Mouse (Mus musculus): ENCODE results near the gene Hibadh. TPM values are rescaled to one million over a fixed set of nuclear protein-coding genes. Genes with fewer than 3 reads are reported as not detected.
"Not testable (repeated sequence)": the region's sequence is repeated elsewhere in the genome, so short reads cannot be mapped to it uniquely, and the experiment has no call there.

Hibadh gene
- polyA plus RNA-seq, 1 experiment from 2014 or later = 91.5 TPM

GRCm38 (mm10) chr6:52671791-52672190, 31.6 kb upstream of the Hibadh start:
- no peak overlapping the region for H3K27ac ChIP-seq (replicated peaks)
- WGBS = 74% methylated on average over 8 of the region's 8 CpGs
- no peak overlapping the region for H3K4me3 ChIP-seq (replicated peaks)
- no peak for ATAC-seq (ENCODE audit: insufficient number of reproducible peaks, low FRiP score, low TSS enrichment, low read depth)
- peaks cover 9% of the 10 kb centered on the region for H3K4me1 ChIP-seq
- no peak overlapping the region for H3K4me2 ChIP-seq (replicated peaks)
- H3K9me3 ChIP-seq (replicated peaks) = no peaks in the 10 kb centered on the region
- H3K36me3 ChIP-seq = no peaks in the 10 kb centered on the region
- no peak overlapping the region for H3K9ac ChIP-seq
- H3K27me3 ChIP-seq = no peaks in the 10 kb centered on the region

GRCm38 (mm10) chr6:52669878-52670277, 29.7 kb upstream of the Hibadh start:
- H3K9me3 ChIP-seq (replicated peaks); H3K36me3 ChIP-seq; H3K4me1 ChIP-seq; H3K27ac ChIP-seq (replicated peaks); H3K9ac ChIP-seq; ATAC-seq (ENCODE audit: insufficient number of reproducible peaks, low FRiP score, low TSS enrichment, low read depth); H3K4me2 ChIP-seq (replicated peaks); H3K4me3 ChIP-seq (replicated peaks); H3K27me3 ChIP-seq: not testable (repeated sequence)
- 36% methylated on average over 2 of the region's 2 CpGs for WGBS

GRCm38 (mm10) chr6:52667641-52668040, 27.5 kb upstream of the Hibadh start:
- Histone ChIP-seq H3K9me3 (replicated peaks) (no peaks in the 10 kb centered on the region), H3K9ac (no peak overlapping the region), H3K4me3 (replicated peaks) (no peak overlapping the region), H3K27ac (replicated peaks) (no peak overlapping the region), H3K36me3 (no peaks in the 10 kb centered on the region), H3K4me2 (replicated peaks) (no peak overlapping the region), H3K4me1 (peaks cover 6% of the 10 kb centered on the region; the same call in 1 of the 2 replicates), H3K27me3 (no peaks in the 10 kb centered on the region)
- no peak for ATAC-seq (ENCODE audit: insufficient number of reproducible peaks, low FRiP score, low TSS enrichment, low read depth)
- 57% methylated on average over 3 of the region's 3 CpGs for WGBS

- no peak for ATAC-seq (ENCODE audit: insufficient number of reproducible peaks, low FRiP score, low TSS enrichment, low read depth)
These were observed 22.8 kb upstream of the Hibadh start for GRCm38 (mm10) chr6:52663021-52663420.

GRCm38 (mm10) chr6:52655266-52655665, 15.1 kb upstream of the Hibadh start:
- ATAC-seq (ENCODE audit: insufficient number of reproducible peaks, low FRiP score, low TSS enrichment, low read depth) = no peak
- Histone ChIP-seq H3K4me2 (replicated peaks) (no peak overlapping the region), H3K4me1 (no peaks in the 10 kb centered on the region), H3K27ac (replicated peaks) (no peak overlapping the region), H3K27me3 (no peaks in the 10 kb centered on the region), H3K36me3 (no peaks in the 10 kb centered on the region), H3K4me3 (replicated peaks) (no peak overlapping the region), H3K9ac (no peak overlapping the region), H3K9me3 (replicated peaks) (no peaks in the 10 kb centered on the region)
- WGBS = 87% methylated on average over 4 of the region's 4 CpGs

More at GRCm38 (mm10) chr6:52663021-52663420, 22.8 kb upstream of the Hibadh start:
- Histone ChIP-seq H3K4me3 (replicated peaks) (no peak overlapping the region), H3K27ac (replicated peaks) (peak overlapping the region; percentile 68; the same call in 1 of the 2 replicates), H3K27me3 (no peaks in the 10 kb centered on the region), H3K36me3 (no peaks in the 10 kb centered on the region), H3K4me2 (replicated peaks) (no peak overlapping the region), H3K9me3 (replicated peaks) (no peaks in the 10 kb centered on the region), H3K4me1 (peaks cover 6% of the 10 kb centered on the region; the same call in 1 of the 2 replicates), H3K9ac (no peak overlapping the region)
- WGBS = 34% methylated on average over 5 of the region's 5 CpGs

- 52% methylated on average over 11 of the region's 11 CpGs for WGBS
- no peak for ATAC-seq (ENCODE audit: insufficient number of reproducible peaks, low FRiP score, low TSS enrichment, low read depth)
These were observed 8.6 kb upstream of the Hibadh start for GRCm38 (mm10) chr6:52648806-52649205.

GRCm38 (mm10) chr6:52648031-52648430, 7.8 kb upstream of the Hibadh start:
- H3K36me3 ChIP-seq = no peaks in the 10 kb centered on the region
- no peaks in the 10 kb centered on the region for H3K27me3 ChIP-seq
- H3K27ac ChIP-seq (replicated peaks) = no peak overlapping the region
- WGBS = 84% methylated on average over 6 of the region's 6 CpGs
- ATAC-seq (ENCODE audit: insufficient number of reproducible peaks, low FRiP score, low TSS enrichment, low read depth) = no peak
- H3K9me3 ChIP-seq (replicated peaks) = no peaks in the 10 kb centered on the region
- no peak overlapping the region for H3K9ac ChIP-seq
- no peaks in the 10 kb centered on the region for H3K4me1 ChIP-seq
- no peak overlapping the region for H3K4me3 ChIP-seq (replicated peaks)
- H3K4me2 ChIP-seq (replicated peaks) = no peak overlapping the region

More at GRCm38 (mm10) chr6:52648806-52649205, 8.6 kb upstream of the Hibadh start:
- Histone ChIP-seq H3K27me3 (no peaks in the 10 kb centered on the region), H3K36me3 (no peaks in the 10 kb centered on the region), H3K9me3 (replicated peaks) (no peaks in the 10 kb centered on the region), H3K27ac (replicated peaks) (no peak overlapping the region), H3K4me2 (replicated peaks) (no peak overlapping the region), H3K9ac (no peak overlapping the region), H3K4me3 (replicated peaks) (no peak overlapping the region), H3K4me1 (no peaks in the 10 kb centered on the region)

- no peak for ATAC-seq (ENCODE audit: insufficient number of reproducible peaks, low FRiP score, low TSS enrichment, low read depth)
- H3K36me3 ChIP-seq = no peaks in the 10 kb centered on the region
- 0 out of 2 replicates have a peak, but pooled peaks cover 3% of the 10 kb centered on the region for H3K4me1 ChIP-seq
- no peaks in the 10 kb centered on the region for H3K9me3 ChIP-seq (replicated peaks)
- no peaks in the 10 kb centered on the region for H3K27me3 ChIP-seq
- no peak overlapping the region for H3K9ac ChIP-seq
- no peak overlapping the region for H3K4me3 ChIP-seq (replicated peaks)
- 43% methylated on average over 5 of the region's 5 CpGs for WGBS
- H3K27ac ChIP-seq (replicated peaks) = no peak overlapping the region
- no peak overlapping the region for H3K4me2 ChIP-seq (replicated peaks)
These were observed 5.7 kb upstream of the Hibadh start for GRCm38 (mm10) chr6:52645926-52646325.

- peaks cover 13% of the 10 kb centered on the region; the same call in 1 of the 2 replicates for H3K4me1 ChIP-seq
- no peak overlapping the region for H3K9ac ChIP-seq
- no peaks in the 10 kb centered on the region for H3K36me3 ChIP-seq
- no peak overlapping the region for H3K4me2 ChIP-seq (replicated peaks)
- H3K27me3 ChIP-seq = no peaks in the 10 kb centered on the region
- H3K4me3 ChIP-seq (replicated peaks) = no peak overlapping the region
- H3K27ac ChIP-seq (replicated peaks) = no peak overlapping the region
- no peak for ATAC-seq (ENCODE audit: insufficient number of reproducible peaks, low FRiP score, low TSS enrichment, low read depth)
- H3K9me3 ChIP-seq (replicated peaks) = no peaks in the 10 kb centered on the region
- 41% methylated on average over 7 of the region's 7 CpGs for WGBS
These were observed 2.0 kb upstream of the Hibadh start for GRCm38 (mm10) chr6:52642152-52642551.

GRCm38 (mm10) chr6:52641076-52641475, 887 bp upstream of the Hibadh start:
- H3K36me3 ChIP-seq = no peaks in the 10 kb centered on the region
- no peak for ATAC-seq (ENCODE audit: insufficient number of reproducible peaks, low FRiP score, low TSS enrichment, low read depth)
- H3K4me3 ChIP-seq (replicated peaks) = no peak overlapping the region
- no peaks in the 10 kb centered on the region for H3K9me3 ChIP-seq (replicated peaks)
- H3K27ac ChIP-seq (replicated peaks) = no peak overlapping the region
- H3K4me1 ChIP-seq = peaks cover 13% of the 10 kb centered on the region; the same call in 1 of the 2 replicates
- WGBS = 78% methylated on average over 3 of the region's 3 CpGs
- no peak overlapping the region for H3K9ac ChIP-seq
- no peaks in the 10 kb centered on the region for H3K27me3 ChIP-seq
- no peak overlapping the region for H3K4me2 ChIP-seq (replicated peaks)

- no peaks in the 10 kb centered on the region for H3K27me3 ChIP-seq
- H3K4me1 ChIP-seq = peaks cover 13% of the 10 kb centered on the region; the same call in 1 of the 2 replicates
- no peaks in the 10 kb centered on the region for H3K9me3 ChIP-seq (replicated peaks)
- WGBS = 1% methylated on average over 28 of the region's 28 CpGs
- peak overlapping the region; percentile 80 for H3K4me3 ChIP-seq (replicated peaks)
- no peak; the same call in 1 of the 2 replicates for ATAC-seq (ENCODE audit: insufficient number of reproducible peaks, low FRiP score, low TSS enrichment, low read depth)
- peak overlapping the region; percentile 78 for H3K9ac ChIP-seq
- no peaks in the 10 kb centered on the region for H3K36me3 ChIP-seq
- peak overlapping the region; percentile 74 for H3K27ac ChIP-seq (replicated peaks)
- peak overlapping the region; percentile 68 for H3K4me2 ChIP-seq (replicated peaks)
These were observed 504 bp downstream of the Hibadh start for GRCm38 (mm10) chr6:52639546-52640223.

Data from embryonic facial prominence, embryonic 15.5 days (tissue).